Mouse (Mus musculus): ENCODE data around the gene Sesn3. TPM values are rescaled to one million over a fixed set of nuclear protein-coding genes. Genes with fewer than 3 reads are reported as not detected.

Sesn3 gene
- polyA plus RNA-seq, 1 experiment from 2014 or later, result 12.9 TPM

GRCm38 (mm10) chr9:14307341-14307740 is 32.5 kb downstream of the Sesn3 start:
- H3K4me1 ChIP-seq (replicated peaks; ENCODE audit: insufficient read depth, low read length), result no peaks in the 10 kb centered on the region
- no peak overlapping the region for H3K27ac ChIP-seq
- no peak for ATAC-seq (replicated peaks; ENCODE audit: low FRiP score, low read depth)
- no peak overlapping the region for H3K4me2 ChIP-seq (ENCODE audit: low read length)
- no peak for TF ChIP-seq CTCF (IDR thresholded peaks at IDR 0.05; ENCODE audit: low read depth)
- H3K27me3 ChIP-seq (ENCODE audit: insufficient read depth, low read length), result no peaks in the 10 kb centered on the region
- WGBS, result 78% methylated on average over 3 of the region's 3 CpGs
- peaks cover 17% of the 10 kb centered on the region for H3K36me3 ChIP-seq (ENCODE audit: insufficient read depth, low read length)
- H3K9me3 ChIP-seq (replicated peaks; ENCODE audit: low read length), result no peaks in the 10 kb centered on the region
- H3K9ac ChIP-seq (ENCODE audit: low read depth, low read length), result no peak overlapping the region
- no peak for DNase-seq (ENCODE audit: low spot score)
- no peak overlapping the region for H3K4me3 ChIP-seq (replicated peaks; ENCODE audit: low read depth, low read length)

DNA sequence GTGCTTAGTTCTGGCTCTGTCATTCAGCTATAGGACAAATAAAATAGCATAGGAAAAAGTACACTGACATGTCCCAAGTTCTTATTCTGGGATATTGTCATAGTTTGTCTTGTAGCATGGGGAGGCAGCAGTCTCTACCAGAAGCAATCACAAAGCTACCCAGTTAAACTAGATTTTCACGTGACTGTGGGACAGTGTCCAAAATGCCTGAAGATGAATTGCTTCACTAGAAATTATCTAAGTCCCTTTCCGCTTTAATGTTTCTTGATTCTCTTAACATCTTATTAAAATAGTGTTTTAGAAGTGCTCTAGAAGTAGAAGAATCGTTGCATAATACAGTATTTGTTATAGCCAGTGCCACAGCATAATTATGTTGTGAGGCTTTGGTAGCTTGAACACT is 39.1 kb downstream of the Sesn3 start:
- Histone ChIP-seq H3K4me3 (replicated peaks; ENCODE audit: low read depth, low read length) (no peak overlapping the region), H3K4me1 (replicated peaks; ENCODE audit: insufficient read depth, low read length) (no peaks in the 10 kb centered on the region), H3K27me3 (ENCODE audit: insufficient read depth, low read length) (no peaks in the 10 kb centered on the region), H3K4me2 (ENCODE audit: low read length) (no peak overlapping the region), H3K9me3 (replicated peaks; ENCODE audit: low read length) (no peaks in the 10 kb centered on the region), H3K36me3 (ENCODE audit: insufficient read depth, low read length) (peaks cover 29% of the 10 kb centered on the region), H3K9ac (ENCODE audit: low read depth, low read length) (no peak overlapping the region), H3K27ac (no peak overlapping the region)
- DNase-seq (ENCODE audit: low spot score) (no peak), ATAC-seq (replicated peaks; ENCODE audit: low FRiP score, low read depth) (no peak)
- 78% methylated on average over 3 of the region's 3 CpGs for WGBS
- no peak for TF ChIP-seq CTCF (IDR thresholded peaks at IDR 0.05; ENCODE audit: low read depth)

- Histone ChIP-seq H3K9ac (ENCODE audit: low read depth, low read length) (no peak overlapping the region), H3K27ac (no peak overlapping the region), H3K4me1 (replicated peaks; ENCODE audit: insufficient read depth, low read length) (no peaks in the 10 kb centered on the region), H3K4me2 (ENCODE audit: low read length) (no peak overlapping the region), H3K27me3 (ENCODE audit: insufficient read depth, low read length) (no peaks in the 10 kb centered on the region), H3K36me3 (ENCODE audit: insufficient read depth, low read length) (peaks cover 27% of the 10 kb centered on the region), H3K9me3 (replicated peaks; ENCODE audit: low read length) (no peaks in the 10 kb centered on the region), H3K4me3 (replicated peaks; ENCODE audit: low read depth, low read length) (no peak overlapping the region)
- TF ChIP-seq CTCF (IDR thresholded peaks at IDR 0.05; ENCODE audit: low read depth), result no peak
- DNase-seq (ENCODE audit: low spot score) (no peak), ATAC-seq (replicated peaks; ENCODE audit: low FRiP score, low read depth) (no peak)
- WGBS, result 90% methylated on average over 7 of the region's 7 CpGs
Measured at GRCm38 (mm10) chr9:14314477-14314876, 39.6 kb downstream of the Sesn3 start.

DNA sequence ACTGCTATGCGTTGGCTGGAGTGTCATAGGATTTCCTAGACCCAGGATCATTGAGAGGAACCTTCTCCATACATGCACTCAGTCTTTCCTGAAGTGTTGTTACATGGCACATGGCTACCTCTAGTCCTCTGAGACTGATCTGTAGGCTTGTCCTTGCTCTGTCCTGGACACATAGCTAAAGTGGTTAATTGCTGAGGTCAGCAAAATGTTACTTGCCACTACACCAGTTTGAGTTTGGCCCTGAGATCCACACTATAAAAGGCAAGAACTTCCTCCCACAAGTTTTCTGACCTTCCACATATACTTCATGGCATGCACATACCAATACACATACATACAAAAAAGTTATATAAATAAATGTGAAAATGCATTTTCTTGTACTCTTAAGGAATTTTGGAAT is 41.8 kb downstream of the Sesn3 start:
- no peaks in the 10 kb centered on the region for H3K27me3 ChIP-seq (ENCODE audit: insufficient read depth, low read length)

DNA sequence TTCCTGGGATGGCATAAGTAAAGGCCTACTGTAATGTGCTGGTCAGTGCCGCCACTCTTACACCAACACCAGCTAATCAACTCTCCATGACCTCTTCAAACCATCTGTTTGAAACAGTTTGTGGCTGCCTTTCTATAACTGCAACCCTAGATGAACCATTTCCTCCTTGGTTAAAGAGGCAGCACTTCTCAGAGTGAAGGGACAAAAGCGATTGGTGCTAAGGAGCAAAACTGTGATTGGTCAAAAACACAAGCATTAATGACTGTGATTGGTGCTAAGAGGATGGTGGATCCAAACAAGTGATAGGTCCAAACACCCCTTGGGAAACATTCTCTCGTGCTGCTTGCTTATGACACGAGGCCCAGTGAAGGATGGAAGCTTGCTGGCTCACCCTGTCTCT is 61.0 kb downstream of the Sesn3 start:
- no peak for TF ChIP-seq CTCF (IDR thresholded peaks at IDR 0.05; ENCODE audit: low read depth)
- 86% methylated on average over 4 of the region's 4 CpGs for WGBS
- no peaks in the 10 kb centered on the region for H3K27me3 ChIP-seq (ENCODE audit: insufficient read depth, low read length)
- H3K36me3 ChIP-seq (ENCODE audit: insufficient read depth, low read length), result no peaks in the 10 kb centered on the region
- H3K27ac ChIP-seq, result no peak overlapping the region
- DNase-seq (ENCODE audit: low spot score), result no peak
- H3K9ac ChIP-seq (ENCODE audit: low read depth, low read length), result no peak overlapping the region
- H3K4me1 ChIP-seq (replicated peaks; ENCODE audit: insufficient read depth, low read length), result 0 out of 2 replicates have a peak, but pooled peaks cover 3% of the 10 kb centered on the region
- H3K4me2 ChIP-seq (ENCODE audit: low read length), result no peak overlapping the region
- no peak overlapping the region for H3K4me3 ChIP-seq (replicated peaks; ENCODE audit: low read depth, low read length)
- ATAC-seq (replicated peaks; ENCODE audit: low FRiP score, low read depth), result no peak
- H3K9me3 ChIP-seq (replicated peaks; ENCODE audit: low read length), result no peaks in the 10 kb centered on the region

More for the DNA sequence above, 41.8 kb downstream of the Sesn3 start:
- no peak overlapping the region for H3K27ac ChIP-seq
- H3K4me2 ChIP-seq (ENCODE audit: low read length), result no peak overlapping the region
- no peak for TF ChIP-seq CTCF (IDR thresholded peaks at IDR 0.05; ENCODE audit: low read depth)
- H3K4me1 ChIP-seq (replicated peaks; ENCODE audit: insufficient read depth, low read length), result no peaks in the 10 kb centered on the region
- H3K9ac ChIP-seq (ENCODE audit: low read depth, low read length), result no peak overlapping the region
- DNase-seq (ENCODE audit: low spot score) (no peak), ATAC-seq (replicated peaks; ENCODE audit: low FRiP score, low read depth) (no peak)
- WGBS, result 95% methylated on average over 1 of the region's 1 CpGs
- H3K4me3 ChIP-seq (replicated peaks; ENCODE audit: low read depth, low read length), result no peak overlapping the region
- H3K9me3 ChIP-seq (replicated peaks; ENCODE audit: low read length), result no peaks in the 10 kb centered on the region
- peaks cover 27% of the 10 kb centered on the region for H3K36me3 ChIP-seq (ENCODE audit: insufficient read depth, low read length)

DNA sequence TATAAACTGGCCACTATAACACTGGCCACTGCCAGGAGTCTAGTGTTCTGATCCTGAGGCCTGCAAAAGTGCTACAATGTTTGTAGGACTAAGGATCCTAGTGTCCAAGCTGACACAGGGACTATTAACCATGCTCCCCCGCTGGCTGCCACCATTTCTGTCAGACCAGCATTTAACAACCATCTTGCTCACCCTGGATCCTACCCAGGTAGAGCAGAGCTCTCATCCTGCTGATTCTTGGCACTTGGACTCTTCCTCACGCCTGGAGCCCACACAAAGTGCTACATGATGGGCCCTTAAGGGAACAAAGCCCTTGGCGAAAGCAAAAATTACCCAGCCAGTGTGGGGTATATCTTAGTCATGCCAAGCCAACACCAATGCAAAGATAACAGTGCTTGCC is 62.0 kb downstream of the Sesn3 start:
- H3K27me3 ChIP-seq (ENCODE audit: insufficient read depth, low read length), result no peaks in the 10 kb centered on the region
- DNase-seq (ENCODE audit: low spot score), result no peak
- no peak overlapping the region for H3K9ac ChIP-seq (ENCODE audit: low read depth, low read length)
- ATAC-seq (replicated peaks; ENCODE audit: low FRiP score, low read depth), result no peak
- H3K4me3 ChIP-seq (replicated peaks; ENCODE audit: low read depth, low read length), result no peak overlapping the region
- H3K27ac ChIP-seq, result no peak overlapping the region
- H3K4me2 ChIP-seq (ENCODE audit: low read length), result no peak overlapping the region
- 0 out of 2 replicates have a peak, but pooled peaks cover 3% of the 10 kb centered on the region for H3K4me1 ChIP-seq (replicated peaks; ENCODE audit: insufficient read depth, low read length)
- no peaks in the 10 kb centered on the region for H3K9me3 ChIP-seq (replicated peaks; ENCODE audit: low read length)
- no peaks in the 10 kb centered on the region for H3K36me3 ChIP-seq (ENCODE audit: insufficient read depth, low read length)
- TF ChIP-seq CTCF (IDR thresholded peaks at IDR 0.05; ENCODE audit: low read depth), result no peak
- WGBS, result 92% methylated on average over 3 of the region's 3 CpGs

DNA sequence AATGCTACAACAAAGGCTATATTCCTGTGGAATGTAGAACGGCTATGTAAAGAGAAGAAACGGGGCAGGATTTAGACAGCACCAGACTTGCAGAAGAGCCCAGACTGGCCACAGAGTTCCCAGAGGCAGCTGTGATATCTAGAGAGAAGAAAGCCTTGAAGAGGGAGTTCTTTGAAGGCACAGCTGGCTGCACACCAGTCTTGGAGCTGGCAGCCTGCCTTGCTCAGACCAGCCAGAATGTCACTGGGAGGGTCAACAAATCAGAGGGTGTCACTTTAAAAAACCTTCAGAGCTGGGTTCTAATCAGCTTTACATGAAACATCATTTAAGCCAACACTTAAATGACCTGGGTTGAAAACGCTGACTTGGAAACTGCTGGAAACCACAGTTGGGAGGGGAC is 63.8 kb downstream of the Sesn3 start:
- peak; percentile 10 for DNase-seq (ENCODE audit: low spot score)
- no peak for TF ChIP-seq CTCF (IDR thresholded peaks at IDR 0.05; ENCODE audit: low read depth)
- Histone ChIP-seq H3K27ac (no peak overlapping the region), H3K9me3 (replicated peaks; ENCODE audit: low read length) (no peaks in the 10 kb centered on the region), H3K36me3 (ENCODE audit: insufficient read depth, low read length) (no peaks in the 10 kb centered on the region), H3K4me2 (ENCODE audit: low read length) (no peak overlapping the region), H3K9ac (ENCODE audit: low read depth, low read length) (no peak overlapping the region), H3K4me1 (replicated peaks; ENCODE audit: insufficient read depth, low read length) (0 out of 2 replicates have a peak, but pooled peaks cover 3% of the 10 kb centered on the region), H3K4me3 (replicated peaks; ENCODE audit: low read depth, low read length) (no peak overlapping the region), H3K27me3 (ENCODE audit: insufficient read depth, low read length) (no peaks in the 10 kb centered on the region)
- no peak for ATAC-seq (replicated peaks; ENCODE audit: low FRiP score, low read depth)
- whole genome bisulfite sequencing, result 48% methylated on average over 3 of the region's 3 CpGs
